Mouse (Mus musculus) C2C12 (cell line): ENCODE results near the gene Otulin. TPM values are rescaled to one million over a fixed set of nuclear protein-coding genes. Genes with fewer than 3 reads are reported as not detected.

ENCODE experiments used
- H3K27me3 ChIP-seq: one replicate; pipeline ENCODE4 v1.6.1; 2011; ENCODE audit not compliant: control insufficient read depth, insufficient read depth, insufficient read length
- H3K36me3 ChIP-seq: one replicate; pipeline ENCODE4 v1.6.1; 2011; ENCODE audit not compliant: control insufficient read depth, insufficient read depth
- H3K4me3 ChIP-seq: one replicate; pipeline ENCODE4 v1.5.1; 2011; ENCODE audit warnings: mild to moderate bottlenecking, control low read depth; ENCODE audit not compliant: poor library complexity, insufficient read depth, severe bottlenecking
- H3K79me2 ChIP-seq: one replicate; pipeline ENCODE4 v1.6.1; 2011; ENCODE audit not compliant: control insufficient read depth, insufficient read depth
- H3K79me3 ChIP-seq: one replicate; pipeline ENCODE4 v1.6.1; 2011; ENCODE audit warnings: low read depth, control low read depth
- H3ac ChIP-seq: one replicate; pipeline ENCODE3; 2011; ENCODE audit warnings: low read depth; ENCODE audit not compliant: control insufficient read depth, insufficient read length
- CEBPB ChIP-seq: IDR thresholded peaks from one replicate; pipeline ENCODE4 v1.6.1; 2011; ENCODE audit warnings: low read depth, mild to moderate bottlenecking, control low read depth, moderate library complexity
- CTCF ChIP-seq: IDR thresholded peaks from one replicate; pipeline ENCODE4 v1.5.1; 2011; ENCODE audit not compliant: control insufficient read depth, insufficient read depth, insufficient read length
- FOSL1 ChIP-seq: IDR thresholded peaks from one replicate; pipeline ENCODE4 v1.8.0; 2011; ENCODE audit warnings: mild to moderate bottlenecking, low read length; ENCODE audit not compliant: poor library complexity, insufficient read depth, severe bottlenecking
- MAX ChIP-seq: IDR thresholded peaks from one replicate; pipeline ENCODE4 v1.6.1; 2011; ENCODE audit warnings: mild to moderate bottlenecking, control low read depth
- MYOD1 ChIP-seq: IDR thresholded peaks from one replicate; pipeline ENCODE4 v1.6.1; 2011; ENCODE audit warnings: low read depth; ENCODE audit not compliant: control insufficient read depth, insufficient read length
- MYOG ChIP-seq: IDR thresholded peaks from one replicate; pipeline ENCODE4 v1.6.1; 2011; ENCODE audit not compliant: control insufficient read depth, insufficient read length; ENCODE audit errors: extremely low read depth
- USF1 ChIP-seq: IDR thresholded peaks from one replicate; pipeline ENCODE4 v1.6.1; 2011; ENCODE audit warnings: low read depth, mild to moderate bottlenecking, control low read depth, moderate library complexity
- polyA plus RNA-seq: library from polyadenylated mRNA; unstranded; fragments of >200 nt; fragmentation: generic; extraction: Trizol; gene quantifications from one replicate; pipeline ENCODE4 v1.2.1, GENCODE M21; 2012; ENCODE audit warnings: missing spikeins

Otulin gene
- polyA plus RNA-seq, 1 experiment = 48.8 TPM

- TF ChIP-seq FOSL1 = no peak
- TF ChIP-seq CEBPB = no peak
- TF ChIP-seq MAX = no peak
- no peak for TF ChIP-seq CTCF
- TF ChIP-seq MYOG = no peak
- TF ChIP-seq USF1 = no peak
- no peak for TF ChIP-seq MYOD1
- peaks cover 65% of the 10 kb centered on the region for H3K36me3 ChIP-seq
- H3K4me3 ChIP-seq = no peak overlapping the region
- H3K79me3 ChIP-seq = peaks cover 85% of the 10 kb centered on the region
- no peaks in the 10 kb centered on the region for H3K27me3 ChIP-seq
- H3K79me2 ChIP-seq = peaks cover 99% of the 10 kb centered on the region
- H3ac ChIP-seq = no peak overlapping the region
Observed at GRCm38 (mm10) chr15:27525233-27526005, 105.1 kb downstream of the Otulin start.

DNA sequence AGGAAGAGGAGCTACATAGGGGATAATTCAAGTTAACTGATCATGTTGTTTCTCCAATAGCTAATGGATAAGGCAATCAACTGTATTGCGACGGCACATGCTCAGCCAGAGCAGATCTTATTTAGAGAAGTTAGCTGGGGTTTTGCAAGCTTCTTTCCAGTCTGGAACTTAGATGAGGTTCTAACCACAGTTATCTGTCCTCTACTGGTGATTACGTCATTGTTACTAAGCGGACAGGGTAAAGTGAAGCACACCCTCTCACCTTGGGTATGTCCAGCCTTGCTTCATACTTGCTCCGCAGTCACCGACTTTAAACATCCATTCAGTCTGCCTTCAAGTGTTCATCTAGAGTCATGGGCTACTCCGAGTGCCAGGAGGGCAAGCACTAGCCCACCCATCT, 110.6 kb downstream of the Otulin start:
- H3K79me2 ChIP-seq = peaks cover 100% of the 10 kb centered on the region
- H3K4me3 ChIP-seq = no peak overlapping the region
- H3ac ChIP-seq = no peak overlapping the region
- peaks cover 90% of the 10 kb centered on the region for H3K79me3 ChIP-seq
- no peaks in the 10 kb centered on the region for H3K27me3 ChIP-seq
- no peak for TF ChIP-seq MYOG
- peak; percentile 50 for TF ChIP-seq CEBPB
- H3K36me3 ChIP-seq = peaks cover 73% of the 10 kb centered on the region

DNA sequence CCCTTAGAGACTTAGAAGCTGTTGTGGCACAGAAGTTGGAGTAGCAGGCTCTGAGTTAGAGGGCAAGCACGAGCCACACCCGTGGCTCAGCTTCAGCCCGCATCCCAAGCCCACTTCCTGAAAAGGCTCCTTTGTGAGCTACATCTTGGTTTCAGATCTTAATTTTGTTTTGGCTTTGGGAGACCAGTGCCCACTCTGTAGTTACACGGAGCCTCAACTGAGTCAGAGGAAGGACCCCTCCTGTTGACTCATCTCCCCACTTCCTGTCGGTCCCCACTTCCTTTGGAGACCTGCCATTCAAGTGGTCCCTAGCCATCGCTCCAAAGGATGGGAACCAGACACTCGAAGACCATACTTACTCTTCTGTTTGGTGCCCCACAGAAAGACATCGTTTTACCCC, 112.5 kb downstream of the Otulin start:
- Histone ChIP-seq H3K4me3 (no peak overlapping the region), H3K27me3 (no peaks in the 10 kb centered on the region), H3K79me3 (peaks cover 87% of the 10 kb centered on the region), H3ac (peak overlapping the region; percentile 61), H3K36me3 (peaks cover 76% of the 10 kb centered on the region), H3K79me2 (peaks cover 100% of the 10 kb centered on the region)
- no peak for TF ChIP-seq CEBPB
- TF ChIP-seq MYOD1 = peak; percentile 2
- TF ChIP-seq MAX = peak; percentile 69
- no peak for TF ChIP-seq MYOG
- peak; percentile 81 for TF ChIP-seq FOSL1
- no peak for TF ChIP-seq USF1
- no peak for TF ChIP-seq CTCF

- Histone ChIP-seq H3K79me2 (peaks cover 100% of the 10 kb centered on the region), H3K36me3 (peaks cover 73% of the 10 kb centered on the region), H3K79me3 (peaks cover 87% of the 10 kb centered on the region), H3K4me3 (no peak overlapping the region), H3ac (no peak overlapping the region), H3K27me3 (no peaks in the 10 kb centered on the region)
- no peak for TF ChIP-seq MYOD1
- no peak for TF ChIP-seq USF1
- TF ChIP-seq CEBPB = no peak
- TF ChIP-seq MYOG = no peak
- TF ChIP-seq CTCF = no peak
- TF ChIP-seq MAX = peak; percentile 38
- TF ChIP-seq FOSL1 = no peak
Observed at GRCm38 (mm10) chr15:27516927-27517326, 113.6 kb downstream of the Otulin start.

DNA sequence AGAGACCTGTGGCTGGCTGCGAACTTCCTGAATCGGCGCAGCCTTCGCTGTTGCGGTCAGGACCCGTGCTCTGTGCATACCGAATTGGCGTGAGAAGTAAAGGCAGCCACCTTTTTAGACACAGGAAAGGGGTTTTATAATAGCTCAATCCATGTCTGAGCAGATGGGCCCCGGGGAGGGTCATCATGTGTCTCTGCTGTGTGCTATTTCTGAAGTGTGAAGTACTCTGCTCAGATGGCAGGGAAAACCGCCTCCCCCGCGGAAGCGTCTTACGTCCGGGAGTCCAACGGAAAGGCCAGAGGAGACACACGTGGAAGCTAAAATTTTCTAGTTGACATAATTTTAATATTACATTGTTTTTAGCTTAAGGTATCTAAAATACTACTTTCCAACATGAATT, 121.5 kb downstream of the Otulin start:
- Histone ChIP-seq H3K27me3 (no peaks in the 10 kb centered on the region), H3K79me3 (peaks cover 90% of the 10 kb centered on the region), H3K36me3 (peaks cover 81% of the 10 kb centered on the region), H3K79me2 (peaks cover 98% of the 10 kb centered on the region), H3ac (no peak overlapping the region), H3K4me3 (no peak overlapping the region)
- TF ChIP-seq MYOG (no peak), CTCF (no peak), FOSL1 (no peak), CEBPB (no peak), MAX (no peak), USF1 (no peak), MYOD1 (no peak)
